Mouse (Mus musculus) central nervous system, embryonic 18 days (tissue): Measurements from ENCODE around the gene Btbd35f18. TPM values are rescaled to one million over a fixed set of nuclear protein-coding genes. Genes with fewer than 3 reads are reported as not detected.

ENCODE experiments used
- polyA plus RNA-seq: library from polyadenylated mRNA; depleted of rRNA; stranded (reverse); fragments of >200 nt; gene quantifications from 2 replicates; pipeline ENCODE4 v1.2.3, GENCODE M21; 2012; rRNA removed

Gene Btbd35f18
- polyA plus RNA-seq, result not detected in 2 replicates

GRCm38 (mm10) chrX:3699933-3700332 is at the start of gene Btbd35f18:
Gene Btbd35f18 (plus strand): TSS chrX:3700233.

Other genes with a start within 250 kb of the Btbd35f18 start
- not detected in 2 replicates for gene Btbd35f10, start 52.7 kb downstream of the Btbd35f18 start, polyA plus RNA-seq